In the genomic region with DNA sequence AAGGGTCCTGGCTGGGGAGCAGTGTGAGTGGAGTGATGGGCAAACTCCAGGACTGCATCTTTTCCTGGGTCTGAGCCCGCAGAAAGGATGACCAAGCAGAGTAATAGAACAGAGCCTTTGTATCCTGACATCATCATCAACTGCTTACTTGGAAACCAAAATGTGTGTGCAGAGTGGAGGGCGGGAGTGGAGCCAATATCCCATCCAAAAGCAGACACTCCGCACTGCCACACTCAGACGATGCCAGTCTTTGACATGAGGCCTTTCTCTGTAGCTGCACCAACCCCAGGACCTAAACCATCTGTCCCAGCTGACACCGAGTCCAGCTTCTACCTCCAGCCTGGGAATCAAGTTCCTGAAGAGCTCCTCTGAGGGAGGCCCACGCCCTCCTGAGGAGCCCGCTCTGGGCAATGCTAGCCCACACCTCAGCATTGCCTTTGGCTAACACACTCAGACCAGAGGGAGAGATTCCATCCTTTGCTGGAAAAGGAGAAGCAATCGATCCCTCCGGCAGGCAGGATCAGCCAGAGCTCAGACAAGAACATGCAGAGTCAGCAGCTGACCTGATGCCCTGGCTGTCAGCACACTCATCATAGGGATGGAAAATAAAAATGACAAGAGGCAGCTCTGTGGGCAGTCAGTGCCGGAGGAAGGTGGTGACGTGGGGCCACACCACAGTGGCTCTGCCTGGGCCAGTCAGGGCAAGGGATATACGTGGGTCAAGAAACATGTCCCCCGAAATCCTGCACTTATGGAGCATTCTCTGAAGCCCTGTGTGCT, we compare ENCODE assay signal across 13 mouse cellular contexts.
"Had no signal": no experiment of that assay in that cellular context is flagged by ENCODE, and none has a peak within 500 bp of the region (broad histone marks: within the 10 kb centered on the region; RNA-seq: fewer than 3 reads in every experiment).

No protein-coding gene starts in this region.

- H3K4me2 ChIP-seq: liver, embryonic 11.5 days; liver, embryonic 15.5 days; lung, embryonic 14.5 days; midbrain, embryonic 11.5 days; midbrain, embryonic 15.5 days; neural tube, embryonic 12.5 days had no signal

- H3K27me3 ChIP-seq: liver, embryonic 15.5 days; midbrain, embryonic 15.5 days; neural tube, embryonic 12.5 days had no signal

- H3K4me1 ChIP-seq: midbrain, embryonic 15.5 days; neural tube, embryonic 12.5 days had no signal

- H3K4me3 ChIP-seq: layer of hippocampus, adult 2 months; liver, embryonic 15.5 days; megakaryocyte, embryonic 14.5 days; midbrain, embryonic 15.5 days; neural tube, embryonic 12.5 days had no signal

- H3K36me3 ChIP-seq: liver, embryonic 15.5 days; midbrain, embryonic 15.5 days; neural tube, embryonic 12.5 days had no signal

- H3K9ac ChIP-seq: liver, embryonic 15.5 days; lung, embryonic 14.5 days; midbrain, embryonic 15.5 days; neural tube, embryonic 12.5 days had no signal

- ATAC-seq: midbrain, embryonic 15.5 days had no signal

- H3K9me3 ChIP-seq: liver, embryonic 15.5 days; megakaryocyte, embryonic 14.5 days; midbrain, embryonic 15.5 days; neural tube, embryonic 12.5 days had no signal

- H3K27ac ChIP-seq: layer of hippocampus, adult 2 months; liver, embryonic 15.5 days; macrophage; midbrain, embryonic 15.5 days; neural tube, embryonic 12.5 days had no signal

- DNase-seq: kidney, postnatal 4 days; lung, embryonic 14.5 days; lung, postnatal 14 days; thymus, adult 18-20 months; thymus, postnatal 14 days had no signal
